Mouse (Mus musculus): ENCODE results near the gene Mgam. TPM values are rescaled to one million over a fixed set of nuclear protein-coding genes. Genes with fewer than 3 reads are reported as not detected.

Gene Mgam
- polyA plus RNA-seq, 1 experiment from 2014 or later: 0.07 TPM

Other genes with a start within 250 kb of the Mgam start
- gene E330009J07Rik, start 192.7 kb upstream of the Mgam start, polyA plus RNA-seq (2015; fragmentation: Nextera tagmentation; extraction: Ambion mirVana): 3.1 and 3.2 TPM in 2 replicates
- not detected in 2 replicates for gene Wee2, start 189.7 kb upstream of the Mgam start, polyA plus RNA-seq (2015; fragmentation: Nextera tagmentation; extraction: Ambion mirVana)
- gene Ssbp1, start 157.5 kb upstream of the Mgam start, polyA plus RNA-seq (2015; fragmentation: Nextera tagmentation; extraction: Ambion mirVana): 94.1 and 112 TPM in 2 replicates
- gene Tas2r137, start 137.6 kb upstream of the Mgam start, polyA plus RNA-seq (2015; fragmentation: Nextera tagmentation; extraction: Ambion mirVana): not detected in 2 replicates
- not detected in 2 replicates for gene Tas2r108, start 135.3 kb upstream of the Mgam start, polyA plus RNA-seq (2015; fragmentation: Nextera tagmentation; extraction: Ambion mirVana)
- not detected in 2 replicates for gene Prss37, start 109.3 kb upstream of the Mgam start, polyA plus RNA-seq (2015; fragmentation: Nextera tagmentation; extraction: Ambion mirVana)
- not detected in 2 replicates for gene Olfr461, start 73.8 kb upstream of the Mgam start, polyA plus RNA-seq (2015; fragmentation: Nextera tagmentation; extraction: Ambion mirVana)
- not detected in 2 replicates for gene Olfr460, start 59.3 kb upstream of the Mgam start, polyA plus RNA-seq (2015; fragmentation: Nextera tagmentation; extraction: Ambion mirVana)
- gene Clec5a, start 43.0 kb upstream of the Mgam start, polyA plus RNA-seq (2015; fragmentation: Nextera tagmentation; extraction: Ambion mirVana): 0.47 and 0.53 TPM in 2 replicates
- gene Tas2r138, start 15.5 kb upstream of the Mgam start, polyA plus RNA-seq (2015; fragmentation: Nextera tagmentation; extraction: Ambion mirVana): not detected in 2 replicates

Measured in heart, embryonic 13.5 days (tissue).